Mouse (Mus musculus) CH12.LX (cell line): ENCODE measurements at regions not wholly inside any gene's neighbourhood (a gene's known extent, or its start where the extent isn't known, plus 50 kb on each side); places are given as distances from the start of the nearest gene placed in this dataset.

ENCODE experiments used
- CHD2 ChIP-seq: IDR thresholded peaks from 2 replicates; pipeline ENCODE4 v1.6.1; 2011; ENCODE audit warnings: low read length, improper control_type of control experiment
- CTCF ChIP-seq, 2 experiments: IDR thresholded peaks in 1 of 2; conservative IDR thresholded peaks in 1 of 2; 2 replicates each; pipeline ENCODE4 v1.5.1; 2011 to 2012; ENCODE audit warnings: low read depth in 2 of 2, low read length in 2 of 2, improper control_type of control experiment in 1 of 2, inconsistent platforms in 1 of 2, mild to moderate bottlenecking in 1 of 2, moderate library complexity in 1 of 2
- E2F4 ChIP-seq: IDR thresholded peaks from 2 replicates; pipeline ENCODE4 v1.6.1; 2011; ENCODE audit warnings: low read depth, low read length, improper control_type of control experiment; ENCODE audit not compliant: insufficient replicate concordance
- ELF1 ChIP-seq: IDR thresholded peaks from 2 replicates; pipeline ENCODE4 v1.6.1; 2014; ENCODE audit warnings: low read depth, mild to moderate bottlenecking, inconsistent platforms, low read length, improper control_type of control experiment
- EP300 ChIP-seq: IDR thresholded peaks from 2 replicates; pipeline ENCODE4 v1.6.1; 2011; ENCODE audit warnings: low read length, improper control_type of control experiment
- ETS1 ChIP-seq: conservative IDR thresholded peaks from 2 replicates; pipeline ENCODE4 v1.6.1; 2012; ENCODE audit warnings: low read depth, mild to moderate bottlenecking, inconsistent platforms, low read length, improper control_type of control experiment, moderate library complexity
- MAFK ChIP-seq: IDR thresholded peaks from 2 replicates; pipeline ENCODE4 v1.6.1; 2011; ENCODE audit warnings: low read length, improper control_type of control experiment; ENCODE audit not compliant: insufficient replicate concordance
- MAX ChIP-seq: IDR thresholded peaks from 2 replicates; pipeline ENCODE4 v1.6.1; 2011; ENCODE audit warnings: low read length, improper control_type of control experiment
- MEF2A ChIP-seq: IDR thresholded peaks from 2 replicates; pipeline ENCODE4 v1.6.1; 2014; ENCODE audit warnings: low read depth, mild to moderate bottlenecking, inconsistent platforms, low read length, improper control_type of control experiment, borderline replicate concordance
- NELFE ChIP-seq: IDR thresholded peaks from 2 replicates; pipeline ENCODE4 v1.6.1; 2011; ENCODE audit warnings: low read depth, low read length, improper control_type of control experiment
- POLR2A ChIP-seq: IDR thresholded peaks from 2 replicates; pipeline ENCODE4 v1.6.1; 2011; ENCODE audit warnings: low read depth, mild to moderate bottlenecking, improper control_type of control experiment, low read length
- TCF12 ChIP-seq: IDR thresholded peaks from 2 replicates; pipeline ENCODE4 v1.6.1; 2014; ENCODE audit warnings: low read depth, mild to moderate bottlenecking, inconsistent platforms, low read length, improper control_type of control experiment
- USF2 ChIP-seq: conservative IDR thresholded peaks from 2 replicates; pipeline ENCODE4 v1.6.1; 2011; ENCODE audit warnings: low read depth, low read length, improper control_type of control experiment
- ZMIZ1 ChIP-seq: IDR thresholded peaks from 2 replicates; pipeline ENCODE4 v1.6.1; 2012; ENCODE audit warnings: low read depth, mild to moderate bottlenecking, inconsistent platforms, low read length, improper control_type of control experiment

DNA sequence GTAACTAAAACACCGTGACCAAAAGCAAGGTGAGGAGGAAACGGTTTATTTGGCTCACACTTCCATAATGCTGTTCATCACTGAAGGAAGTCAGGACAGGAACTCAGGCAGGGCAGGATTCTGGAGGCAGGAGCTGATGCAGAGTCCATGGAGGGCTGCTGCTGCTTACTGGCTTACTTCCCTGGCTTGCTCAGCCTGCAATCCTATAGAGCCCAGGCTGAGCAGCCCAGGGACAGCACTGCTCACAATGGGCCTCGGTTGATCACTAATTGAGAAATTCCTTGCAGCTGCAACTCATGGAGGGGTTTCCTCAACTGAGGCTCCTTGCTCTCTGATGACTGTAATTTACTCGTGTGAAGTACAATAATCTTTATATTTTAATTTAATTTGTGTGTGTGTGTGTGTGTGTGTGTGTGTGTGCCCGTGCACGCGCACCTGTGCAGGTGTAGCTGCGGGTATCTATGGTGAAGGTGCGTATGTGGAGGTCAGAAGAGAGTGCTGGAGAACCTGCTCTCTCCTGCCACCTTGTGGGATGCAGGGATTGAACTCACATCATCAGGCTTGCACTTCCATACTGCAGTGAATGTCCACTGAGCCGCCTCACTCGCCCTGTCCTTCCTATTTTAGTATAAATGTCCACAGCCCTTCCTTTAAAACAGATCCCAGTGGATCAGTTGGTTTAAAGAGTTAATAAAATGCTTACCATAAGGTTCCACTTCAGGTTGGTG is 886.6 kb upstream of the Car8 start:
- TF ChIP-seq POLR2A, result no peak
- TF ChIP-seq TCF12, result no peak
- TF ChIP-seq MEF2A, result no peak
- TF ChIP-seq MAFK, result no peak
- TF ChIP-seq CTCF (conservative IDR thresholded peaks at IDR 0.05 in 1 of 2, IDR thresholded peaks at IDR 0.05 in 1 of 2; ENCODE audit: low read depth in 2 of 2, low read length in 2 of 2), result peak in 1 of 2 experiments; percentile 72; a peak in 3 of 4 replicates
- TF ChIP-seq MAX, result no peak
- no peak for TF ChIP-seq NELFE
- no peak for TF ChIP-seq ETS1
- no peak for TF ChIP-seq ELF1
- TF ChIP-seq E2F4, result no peak
- no peak for TF ChIP-seq USF2
- no peak for TF ChIP-seq EP300
- TF ChIP-seq CHD2, result no peak
- TF ChIP-seq ZMIZ1, result no peak
